Mouse (Mus musculus) liver, adult 2 months (tissue): Measurements from ENCODE around the gene Cstf2t.

Source experiments
- CTCF ChIP-seq: fragments of 200-500 bp; IDR thresholded peaks from 2 replicates; pipeline ENCODE4 v1.5.1; 2011; ENCODE audit warnings: low read depth, low read length, control low read depth
- POLR2A ChIP-seq: fragments of 200-500 bp; IDR thresholded peaks from 2 replicates; pipeline ENCODE4 v1.6.1; 2011; ENCODE audit warnings: low read length, control low read depth; ENCODE audit not compliant: insufficient read depth; ENCODE audit errors: extremely low read depth

- TF ChIP-seq POLR2A (no peak), CTCF (no peak)
These were observed 42.0 kb downstream of the Cstf2t start for GRCm38 (mm10) chr19:31124628-31125027.
